Mouse (Mus musculus) MEL (cell line): Measurements from ENCODE around the gene Prss44.

Experiments
- CTCF ChIP-seq, 3 experiments: IDR thresholded peaks in 2 of 3; conservative IDR thresholded peaks in 1 of 3; 2 replicates each; pipeline ENCODE4 v1.5.1; 2011 to 2012; ENCODE audit warnings: low read length in 3 of 3, low read depth in 2 of 3, mild to moderate bottlenecking in 2 of 3, improper control_type of control experiment in 1 of 3, inconsistent platforms in 1 of 3, mixed read lengths in 1 of 3, moderate library complexity in 1 of 3; ENCODE audit not compliant: control insufficient read depth in 1 of 3, insufficient read depth in 1 of 3, poor library complexity in 1 of 3, severe bottlenecking in 1 of 3
- MAFK ChIP-seq: IDR thresholded peaks from 2 replicates; pipeline ENCODE4 v1.6.1; 2011; ENCODE audit warnings: low read depth, mild to moderate bottlenecking, low read length, improper control_type of control experiment, borderline replicate concordance

DNA sequence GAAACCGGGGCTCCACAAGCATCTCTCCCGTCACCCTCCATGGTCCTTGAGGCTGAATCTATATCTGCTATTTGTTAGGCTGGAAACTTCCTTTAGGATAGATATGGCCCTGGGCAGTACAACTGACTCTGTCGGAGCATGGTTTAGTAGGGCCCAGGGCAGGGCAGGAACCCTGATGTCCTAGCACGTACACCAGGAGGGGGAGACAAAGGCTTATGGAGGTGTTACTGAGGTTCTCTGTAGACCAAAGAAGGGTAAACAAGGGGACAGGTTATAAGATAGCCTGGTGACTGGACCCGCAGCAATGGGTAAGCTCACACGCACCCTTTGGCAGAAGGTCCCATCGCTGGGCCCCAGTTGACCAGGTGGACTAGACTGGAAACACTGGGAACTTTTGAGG is 35.2 kb upstream of the Prss44 start:
- TF ChIP-seq CTCF (IDR thresholded peaks at IDR 0.05 in 2 of 3, conservative IDR thresholded peaks at IDR 0.05 in 1 of 3; ENCODE audit: control insufficient read depth in 1 of 3, insufficient read depth in 1 of 3, low read depth in 2 of 3, low read length in 3 of 3, poor library complexity in 1 of 3, severe bottlenecking in 1 of 3) (0 out of 6 replicates have a peak, but pooled peaks of 1 of the 3 experiments have one; percentile 1), MAFK (no peak)
